Mouse (Mus musculus): ENCODE results near the gene Cdk12. TPM values are rescaled to one million over a fixed set of nuclear protein-coding genes. Genes with fewer than 3 reads are reported as not detected.
"Not testable (repeated sequence)": the region's sequence is repeated elsewhere in the genome, so short reads cannot be mapped to it uniquely, and the experiment has no call there.

Gene Cdk12
- total RNA-seq (2021) = 10 to 100 TPM; 34.2 to 34.8 TPM
- long read RNA-seq, experiment 1, partial matches to known transcripts = 0 of 2 reads
- long read RNA-seq, experiment 1, other reads (novel, unspliced or antisense) = 2 of 2 reads
- long read RNA-seq, experiment 2, partial matches to known transcripts = 2 of 5 reads
- long read RNA-seq, experiment 2, other reads (novel, unspliced or antisense) = 3 of 5 reads

GRCm38 (mm10) chr11:98202641-98203350 lies at the start of gene Cdk12:
Cdk12 (plus strand) TSS chr11:98203059.
- intact Hi-C loops (cut with DNase I) = no loop called here
- DNase-seq (ENCODE audit: low spot score in 2 of 2) = peak; percentile 97 to 98

DNA sequence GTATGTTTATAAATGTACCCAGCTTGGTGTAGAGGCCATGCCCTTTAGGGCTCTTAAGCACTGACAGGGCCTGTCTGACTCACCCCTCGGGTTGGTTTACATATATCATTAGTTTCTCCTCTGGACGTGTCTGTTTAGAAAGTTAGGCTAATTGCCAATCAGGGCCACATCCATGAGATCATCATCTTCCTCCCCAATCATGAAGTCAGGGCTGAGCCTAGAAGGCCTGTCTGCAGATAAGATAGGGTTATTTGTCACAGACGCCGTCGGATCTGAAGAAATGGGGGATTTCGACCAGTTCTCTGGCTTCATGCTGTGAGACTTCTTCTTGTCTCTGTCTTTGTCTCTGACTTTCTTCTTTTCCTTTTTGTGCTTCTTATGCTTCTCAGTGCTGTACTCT lies 47.8 kb upstream of the Cdk12 start:
- intact Hi-C loops (cut with DNase I) = loop anchor here (5.0 kb wide), 1 partner anchor 38 kb away; no protein-coding TSS in a partner anchor
- DNase-seq (ENCODE audit: low spot score in 2 of 2) = no peak

DNA sequence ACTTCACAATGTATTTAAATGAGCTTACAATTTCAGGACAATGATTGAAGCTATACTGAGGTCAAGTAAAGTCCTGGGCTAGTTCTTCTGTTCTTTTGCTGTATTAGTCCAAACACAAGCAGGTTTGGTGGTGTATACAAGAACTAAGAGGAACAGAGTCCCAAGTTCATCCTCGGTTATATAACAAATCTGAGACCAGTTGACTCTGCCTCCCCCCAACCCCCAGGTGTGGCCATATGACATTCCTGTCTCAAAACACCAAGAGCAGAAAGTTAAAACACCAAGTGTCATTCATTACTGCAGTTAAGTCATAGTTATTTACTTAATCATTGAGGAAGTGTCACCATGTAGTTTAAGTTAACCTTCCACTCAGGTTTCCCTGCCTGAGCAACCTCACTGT lies 34.5 kb upstream of the Cdk12 start:
- DNase-seq (ENCODE audit: low spot score in 2 of 2) = no peak
- intact Hi-C loops (cut with DNase I) = loop anchor here (5.0 kb wide), 1 partner anchor 54 kb away; no protein-coding TSS in a partner anchor

DNA sequence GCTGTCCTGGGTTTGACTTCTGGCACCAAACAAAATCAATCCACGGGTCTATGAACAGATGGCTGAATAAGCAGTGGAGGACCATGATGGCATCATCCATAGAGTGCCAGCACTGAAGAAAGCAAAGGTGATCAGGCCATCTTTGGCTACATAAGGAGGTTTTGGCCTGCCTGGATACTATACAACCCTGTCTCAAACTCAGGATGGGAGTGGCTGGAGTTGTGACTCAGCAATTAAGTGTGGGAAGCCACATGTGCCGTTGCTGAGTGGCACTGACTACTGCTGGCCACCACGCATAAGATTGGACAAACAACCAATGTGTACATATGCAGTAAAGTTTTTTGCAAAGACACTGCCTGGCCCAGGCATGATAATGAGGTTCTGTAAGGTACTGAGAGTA lies 20.7 kb upstream of the Cdk12 start:
- DNase-seq (ENCODE audit: low spot score in 2 of 2); intact Hi-C loops (cut with DNase I): not testable (repeated sequence)

GRCm38 (mm10) chr11:98187640-98188395 lies 15.0 kb upstream of the Cdk12 start:
- DNase-seq (ENCODE audit: low spot score in 2 of 2) = no peak
- intact Hi-C loops (cut with DNase I) = no loop called here

DNA sequence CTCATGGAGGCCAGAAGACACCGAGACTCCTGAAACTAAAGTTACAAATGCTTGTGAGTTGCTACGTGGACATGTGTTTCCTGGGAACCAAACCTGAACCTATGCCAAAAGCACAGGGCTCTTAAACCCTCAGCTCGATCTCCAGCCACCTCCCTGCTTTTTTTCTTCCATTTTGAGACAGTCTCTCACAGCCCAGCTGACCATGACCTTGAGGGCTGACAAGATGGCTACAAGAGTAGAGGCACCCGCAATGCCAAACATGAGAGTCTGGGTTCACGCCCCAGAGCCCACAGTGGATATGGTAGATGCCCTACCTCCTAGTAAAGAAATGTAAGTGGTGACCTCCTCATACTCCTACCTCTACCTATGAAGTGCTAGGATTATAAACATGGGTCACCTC lies 12.0 kb upstream of the Cdk12 start:
- DNase-seq (ENCODE audit: low spot score in 2 of 2) = no peak
- intact Hi-C loops (cut with DNase I) = no loop called here

DNA sequence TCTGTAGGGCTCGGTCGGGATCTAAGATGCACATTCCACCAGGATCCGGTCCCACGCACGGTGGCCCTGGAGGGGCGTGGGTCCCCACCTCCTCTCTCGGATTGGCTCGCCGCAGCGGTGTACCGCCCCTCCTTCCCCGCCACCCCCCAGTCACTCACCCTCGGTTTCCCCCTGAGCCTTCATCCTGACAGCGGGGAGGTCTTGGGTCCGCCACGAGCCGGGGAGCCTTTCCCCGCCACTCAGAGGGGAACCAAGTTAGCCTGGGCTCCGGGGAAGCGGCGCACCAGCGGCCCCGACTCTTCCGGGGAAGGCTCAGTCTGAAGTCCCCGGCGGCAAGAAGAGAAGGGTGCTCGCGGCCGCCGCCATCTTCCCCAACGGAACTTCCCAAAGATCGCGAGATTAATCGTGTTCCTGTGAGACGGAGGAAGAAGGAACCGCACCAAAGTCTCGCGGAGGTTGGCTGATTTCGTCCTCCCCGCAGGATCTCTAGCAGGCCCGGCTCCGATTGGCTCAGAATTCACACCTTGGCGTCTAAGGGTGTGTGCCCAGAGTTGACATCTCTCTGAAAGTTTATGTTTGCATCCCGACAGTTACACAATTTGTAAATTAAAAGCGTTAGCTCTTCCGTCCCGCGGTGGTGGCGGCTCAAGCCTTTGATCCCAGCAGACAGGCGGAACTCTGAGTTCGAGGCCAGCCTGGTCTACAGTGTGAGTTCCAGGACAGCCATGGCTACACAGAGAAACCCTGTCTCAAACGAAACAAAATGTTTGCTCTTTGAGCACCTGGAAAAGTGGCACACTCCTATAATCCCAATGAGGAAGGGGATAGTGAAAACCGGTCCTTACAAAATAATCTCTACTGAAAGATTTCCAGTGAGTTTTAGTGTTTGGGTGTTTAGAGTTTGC lies 9.7 kb upstream of the Cdk12 start, which contains the start of gene Med1:
TSS of gene Med1 (minus strand) at position 393 of the 905 bp plus-strand sequence.
- DNase-seq (ENCODE audit: low spot score in 2 of 2) = peak; percentile 92 to 95
- intact Hi-C loops (cut with DNase I) = no loop called here

GRCm38 (mm10) chr11:98201791-98202640 lies 843 bp upstream of the Cdk12 start:
- DNase-seq (ENCODE audit: low spot score in 2 of 2) = peak; percentile 9 to 12
- intact Hi-C loops (cut with DNase I) = no loop called here

- intact Hi-C loops (cut with DNase I) = no loop called here
- DNase-seq (ENCODE audit: low spot score in 2 of 2) = peak; percentile 45 to 51
Observed at GRCm38 (mm10) chr11:98203351-98203911, 572 bp downstream of the Cdk12 start.

GRCm38 (mm10) chr11:98203931-98204421 lies 1.1 kb downstream of the Cdk12 start:
- intact Hi-C loops (cut with DNase I) = no loop called here
- DNase-seq (ENCODE audit: low spot score in 2 of 2) = no peak

DNA sequence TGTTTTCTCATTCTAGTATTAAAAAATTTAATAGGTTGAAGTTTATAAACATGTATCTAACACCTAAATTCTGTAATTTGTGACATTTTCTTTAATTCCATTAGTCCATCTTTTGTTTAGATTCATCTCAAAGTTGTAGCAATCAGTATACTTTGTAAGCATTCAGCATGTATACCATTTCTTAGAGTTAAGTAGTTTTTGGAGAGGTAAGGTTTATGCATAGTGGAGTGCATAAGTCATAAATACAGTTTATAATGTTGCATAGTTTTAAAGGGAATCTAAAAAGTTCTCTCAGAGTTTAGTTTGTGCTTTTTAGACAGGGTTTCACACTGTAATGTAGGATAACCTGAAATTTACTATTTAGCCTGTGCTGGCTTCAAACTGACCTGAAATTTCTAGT lies 2.6 kb downstream of the Cdk12 start:
- DNase-seq (ENCODE audit: low spot score in 2 of 2) = no peak
- intact Hi-C loops (cut with DNase I) = no loop called here

DNA sequence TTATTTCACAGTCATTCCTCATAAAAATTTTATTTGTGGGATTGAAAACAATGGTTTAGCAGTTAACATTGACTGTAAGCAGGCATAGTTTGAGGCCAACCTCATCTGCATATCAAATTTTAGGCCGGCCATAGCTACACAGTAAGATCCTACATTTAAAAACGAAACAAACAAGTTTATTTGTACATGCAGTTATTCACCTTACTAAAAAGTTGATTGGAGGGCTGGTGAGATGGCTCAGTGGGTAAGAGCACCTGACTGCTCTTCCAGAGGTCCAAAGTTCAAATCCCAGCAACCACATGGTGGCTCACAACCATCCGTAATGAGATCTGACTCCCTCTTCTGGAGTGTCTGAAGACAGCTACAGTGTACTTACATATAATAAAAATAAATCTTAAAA lies 3.4 kb downstream of the Cdk12 start:
- intact Hi-C loops (cut with DNase I); DNase-seq (ENCODE audit: low spot score in 2 of 2): not testable (repeated sequence)

DNA sequence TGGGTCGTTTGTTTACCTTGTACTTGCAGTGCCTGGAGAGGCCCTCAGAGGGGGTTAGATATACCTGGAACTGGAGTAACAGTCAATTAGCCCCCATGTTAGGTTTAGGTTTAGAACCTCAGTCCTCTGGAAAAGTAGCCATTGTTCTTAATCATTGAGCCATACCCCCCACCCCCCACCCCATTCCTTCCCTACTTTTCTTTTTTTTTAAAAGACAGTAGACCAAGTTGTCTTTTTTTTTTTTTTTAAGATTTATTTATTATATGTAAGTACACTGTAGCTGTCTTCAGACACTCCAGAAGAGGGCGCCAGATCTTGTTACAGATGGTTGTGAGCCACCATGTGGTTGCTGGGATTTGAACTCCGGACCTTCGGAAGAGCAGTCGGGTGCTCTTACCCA lies 6.8 kb downstream of the Cdk12 start:
- intact Hi-C loops (cut with DNase I) = loop anchor here (5.0 kb wide), 1 partner anchor 38 kb away; no protein-coding TSS in a partner anchor
- DNase-seq (ENCODE audit: low spot score in 2 of 2) = not testable (repeated sequence)

DNA sequence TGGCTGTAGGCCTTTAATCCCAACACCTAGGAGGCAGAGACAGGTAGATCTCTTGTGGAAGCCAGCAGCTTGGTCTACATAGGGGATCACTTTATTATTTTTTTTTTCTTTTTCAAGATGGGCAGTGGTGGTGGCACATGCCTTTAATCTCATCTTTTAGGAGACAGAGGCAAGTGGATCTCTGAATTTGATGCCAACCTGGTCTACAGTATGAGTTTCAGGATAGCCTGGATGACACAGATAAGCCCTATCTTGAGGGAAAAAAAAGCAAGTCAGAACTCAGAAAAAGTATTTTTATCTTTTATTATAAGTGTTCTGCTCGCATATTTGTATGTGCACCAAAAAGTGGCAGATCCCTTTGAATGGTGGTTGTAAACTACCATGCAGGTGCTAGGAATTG lies 10.5 kb downstream of the Cdk12 start:
- intact Hi-C loops (cut with DNase I) = loop anchor here (5.0 kb wide), 1 partner anchor 34 kb away; no protein-coding TSS in a partner anchor
- no peak for DNase-seq (ENCODE audit: low spot score in 2 of 2)

DNA sequence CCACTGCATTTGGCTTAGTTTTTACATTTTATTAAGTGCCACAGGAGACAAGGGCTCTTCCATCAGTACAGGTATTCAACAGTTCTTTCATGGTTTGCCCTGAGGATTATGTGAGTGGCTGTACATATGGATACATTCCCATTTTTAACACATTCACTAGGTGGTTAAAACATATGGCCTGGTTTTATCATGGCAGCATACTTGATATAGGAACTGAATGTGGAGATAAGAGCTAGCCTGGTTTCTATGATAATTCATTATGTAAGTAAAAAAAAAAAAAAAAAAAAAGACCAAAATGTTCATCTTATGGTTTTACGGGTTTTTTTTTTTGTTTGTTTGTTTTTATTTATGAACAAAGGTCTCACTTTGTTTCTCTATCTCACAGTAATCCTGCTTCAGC lies 23.5 kb downstream of the Cdk12 start:
- intact Hi-C loops (cut with DNase I) = no loop called here
- DNase-seq (ENCODE audit: low spot score in 2 of 2) = no peak

DNA sequence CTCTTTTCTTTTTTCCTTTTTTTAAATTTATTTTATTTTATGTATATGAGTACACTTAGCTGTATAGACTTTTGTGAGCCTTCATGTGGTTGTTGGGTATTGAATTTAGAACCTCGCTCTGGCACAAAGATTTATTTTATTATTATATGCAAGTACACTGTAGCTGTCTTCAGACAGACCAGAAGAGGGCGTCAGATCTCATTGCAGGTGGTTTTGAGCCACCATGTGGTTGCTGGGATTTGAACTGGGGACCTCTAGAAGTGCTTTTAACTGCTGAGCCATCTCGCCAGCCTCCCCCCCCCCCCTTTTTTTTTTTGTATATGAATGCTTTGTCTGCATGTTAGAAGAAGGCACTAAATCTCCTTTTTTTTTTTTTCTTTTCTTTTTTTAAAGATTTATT lies 35.6 kb downstream of the Cdk12 start:
- intact Hi-C loops (cut with DNase I) = no loop called here

GRCm38 (mm10) chr11:98238995-98239394 lies 36.1 kb downstream of the Cdk12 start:
- DNase-seq (ENCODE audit: low spot score in 2 of 2) = no peak
- intact Hi-C loops (cut with DNase I) = no loop called here

More for the DNA sequence above, 35.6 kb downstream of the Cdk12 start:
- no peak for DNase-seq (ENCODE audit: low spot score in 2 of 2)

DNA sequence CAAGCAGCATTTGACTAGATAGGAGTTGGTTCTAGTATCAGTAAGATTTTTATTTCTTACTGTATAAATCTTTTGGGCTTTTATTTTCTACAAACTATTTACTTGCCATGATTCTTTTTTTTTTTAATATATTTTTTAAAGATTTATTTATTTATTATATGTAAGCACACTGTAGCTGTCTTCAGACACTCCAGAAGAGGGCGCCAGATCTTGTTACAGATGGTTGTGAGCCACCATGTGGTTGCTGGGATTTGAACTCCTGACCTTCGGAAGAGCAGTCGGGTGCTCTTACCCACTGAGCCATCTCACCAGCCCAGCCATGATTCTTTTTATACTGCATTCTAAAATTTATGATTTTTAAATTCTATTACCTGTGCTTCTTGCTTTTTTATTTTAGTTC lies 40.1 kb downstream of the Cdk12 start:
- DNase-seq (ENCODE audit: low spot score in 2 of 2); intact Hi-C loops (cut with DNase I): not testable (repeated sequence)

All from left cerebral cortex, postnatal 14 days (tissue).